Mouse (Mus musculus) lung, adult 2 months (tissue): ENCODE measurements at regions not wholly inside any gene's neighbourhood (a gene's known extent, or its start where the extent isn't known, plus 50 kb on each side); places are given as distances from the start of the nearest gene placed in this dataset.

Source experiments
- CTCF ChIP-seq: fragments of 200-500 bp; IDR thresholded peaks from 2 replicates; pipeline ENCODE4 v1.5.1; 2011; ENCODE audit warnings: mild to moderate bottlenecking, low read length, control low read depth; ENCODE audit not compliant: insufficient read depth
- POLR2A ChIP-seq: fragments of 200-500 bp; IDR thresholded peaks from 2 replicates; pipeline ENCODE4 v1.6.1; 2011; ENCODE audit warnings: low read depth, mild to moderate bottlenecking, control low read depth, low read length, borderline replicate concordance; ENCODE audit errors: extremely low read depth

- TF ChIP-seq CTCF: no peak
- TF ChIP-seq POLR2A: no peak
Measured at GRCm38 (mm10) chr9:74811437-74811836, 50.3 kb upstream of the Onecut1 start.
